Mouse (Mus musculus) cerebellum, adult 2 months (tissue): ENCODE data around the gene Prss32.

Experiments used
- CTCF ChIP-seq: fragments of 200-500 bp; IDR thresholded peaks from 2 replicates; pipeline ENCODE4 v1.5.1; 2011; ENCODE audit warnings: low read depth, mild to moderate bottlenecking, control low read depth, low read length, moderate library complexity, borderline replicate concordance; ENCODE audit not compliant: insufficient read depth
- POLR2A ChIP-seq: fragments of 200-500 bp; IDR thresholded peaks from 2 replicates; pipeline ENCODE4 v1.6.1; 2011; ENCODE audit warnings: low read length, control low read depth, borderline replicate concordance; ENCODE audit not compliant: insufficient read depth

DNA sequence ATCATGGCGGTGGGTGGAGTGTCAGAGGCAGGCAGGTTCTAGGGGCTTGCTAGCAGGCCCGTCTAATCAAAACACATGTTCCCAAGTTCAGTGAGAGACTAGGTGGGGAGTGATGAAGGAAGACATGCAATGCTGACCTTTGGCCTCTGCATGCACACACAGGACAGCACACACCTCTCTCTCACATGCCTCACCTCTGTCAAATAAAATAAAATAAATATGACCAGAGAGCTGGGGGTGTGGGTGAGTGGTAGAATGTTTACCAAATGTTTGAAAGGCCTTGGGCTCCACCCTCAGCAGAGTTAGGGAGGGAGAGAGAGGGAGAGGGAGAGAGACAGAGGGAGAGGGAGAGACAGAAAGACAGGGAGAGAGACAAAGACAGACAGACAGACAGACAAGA, 14.3 kb downstream of the Prss32 start:
- TF ChIP-seq CTCF (no peak), POLR2A (no peak)
